In genomic region chr9:75444981-75445380, GRCm38 (mm10) we compare ENCODE assay signal across 17 mouse cellular contexts.
"Had no signal": no experiment of that assay in that cellular context is flagged by ENCODE, and none has a peak within 500 bp of the region (broad histone marks: within the 10 kb centered on the region; RNA-seq: fewer than 3 reads in every experiment).

No protein-coding gene starts in this region.

- H3K9ac ChIP-seq: liver, embryonic 15.5 days; lung, embryonic 14.5 days; midbrain, embryonic 12.5 days; neural tube, embryonic 12.5 days; stomach, embryonic 15.5 days had no signal

- H3K9me3 ChIP-seq: liver, embryonic 15.5 days; midbrain, embryonic 10.5 days; midbrain, embryonic 12.5 days; neural tube, embryonic 12.5 days; stomach, embryonic 15.5 days had no signal

- DNase-seq: lung, adult 18-20 months; lung, embryonic 14.5 days; lung, postnatal 10 days; lung, postnatal 4 days; midbrain, embryonic 14.5 days; right cerebral cortex, postnatal 14 days; thymus, adult 2 months; thymus, postnatal 25 days; thymus, postnatal 4 days had no signal

- H3K4me2 ChIP-seq: liver, embryonic 15.5 days; lung, embryonic 14.5 days; midbrain, embryonic 12.5 days; neural tube, embryonic 12.5 days; stomach, embryonic 15.5 days had no signal

- H3K4me3 ChIP-seq: liver, embryonic 15.5 days; midbrain, embryonic 10.5 days; midbrain, embryonic 12.5 days; myocyte; neural tube, embryonic 12.5 days; stomach, embryonic 15.5 days had no signal

- H3K27ac ChIP-seq: liver, embryonic 15.5 days; midbrain, embryonic 10.5 days; midbrain, embryonic 12.5 days; neural tube, embryonic 12.5 days; stomach, embryonic 15.5 days; stomach, postnatal 0 days had no signal

- H3K27me3 ChIP-seq: liver, embryonic 15.5 days; midbrain, embryonic 12.5 days; neural tube, embryonic 12.5 days; stomach, embryonic 15.5 days had no signal

- ATAC-seq: midbrain, embryonic 16.5 days had no signal
